Mouse (Mus musculus) CH12.LX (cell line): ENCODE results near the gene Eif4g3.

ENCODE experiments used
- CTCF ChIP-seq, 2 experiments: IDR thresholded peaks in 1 of 2; conservative IDR thresholded peaks in 1 of 2; 2 replicates each; pipeline ENCODE4 v1.5.1; 2011 to 2012; ENCODE audit warnings: low read depth in 2 of 2, low read length in 2 of 2, improper control_type of control experiment in 1 of 2, inconsistent platforms in 1 of 2, mild to moderate bottlenecking in 1 of 2, moderate library complexity in 1 of 2
- JUND ChIP-seq: conservative IDR thresholded peaks from 2 replicates; pipeline ENCODE4 v1.6.1; 2011; ENCODE audit warnings: low read depth, low read length, improper control_type of control experiment
- NELFE ChIP-seq: IDR thresholded peaks from 2 replicates; pipeline ENCODE4 v1.6.1; 2011; ENCODE audit warnings: low read depth, low read length, improper control_type of control experiment
- POLR2A ChIP-seq: IDR thresholded peaks from 2 replicates; pipeline ENCODE4 v1.6.1; 2011; ENCODE audit warnings: low read depth, mild to moderate bottlenecking, improper control_type of control experiment, low read length

DNA sequence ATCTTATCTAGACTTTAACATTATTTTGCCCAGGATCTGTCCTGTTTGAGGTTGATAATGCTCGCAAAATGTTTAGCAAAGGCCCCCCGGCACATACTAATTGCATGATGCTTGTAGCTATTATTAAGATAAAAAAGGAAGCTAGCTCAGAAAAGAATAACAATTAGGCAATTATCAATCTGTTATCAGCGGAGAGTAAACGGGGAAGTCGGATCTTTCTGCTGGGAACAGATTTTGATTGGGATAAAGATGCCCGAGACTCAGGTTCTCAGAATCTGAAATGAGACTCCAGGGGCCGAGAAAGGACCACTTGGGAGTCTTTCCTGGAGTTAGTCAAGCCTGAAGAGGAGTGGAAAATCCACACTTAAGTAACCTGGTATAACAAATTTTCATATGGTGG, 1.6 kb upstream of the Eif4g3 start:
- no peak for TF ChIP-seq CTCF (conservative IDR thresholded peaks at IDR 0.05 in 1 of 2, IDR thresholded peaks at IDR 0.05 in 1 of 2; ENCODE audit: low read depth in 2 of 2, low read length in 2 of 2)
- TF ChIP-seq NELFE: no peak
- no peak for TF ChIP-seq POLR2A
- no peak for TF ChIP-seq JUND
